Mouse (Mus musculus): ENCODE measurements at regions not wholly inside any gene's neighbourhood (a gene's known extent, or its start where the extent isn't known, plus 50 kb on each side); places are given as distances from the start of the nearest gene placed in this dataset.

DNA sequence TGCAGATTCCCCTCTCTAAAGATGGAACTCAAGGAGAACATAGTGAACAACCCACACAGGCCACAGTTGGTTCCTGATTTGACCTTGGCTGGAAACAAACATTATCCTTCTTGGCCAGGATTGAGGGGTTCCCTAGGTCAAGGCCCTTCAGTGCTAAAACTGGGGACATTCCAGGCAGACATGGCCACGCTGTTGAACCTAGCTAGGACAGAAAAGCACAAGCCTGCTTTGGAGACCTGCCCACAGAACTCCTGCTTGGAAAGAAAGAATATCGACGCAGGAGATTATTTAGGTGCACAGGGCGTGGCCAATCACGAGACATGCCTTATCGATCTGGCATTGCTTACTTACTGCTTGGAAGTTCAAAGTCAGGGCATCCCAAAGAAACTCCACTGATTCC is 93.6 kb upstream of the Lrig1 start:
- TF ChIP-seq CTCF (IDR thresholded peaks at IDR 0.05; ENCODE audit: extremely low read depth, insufficient read length, insufficient replicate concordance, low read depth, low read length) (no peak), POLR2A (IDR thresholded peaks at IDR 0.05; ENCODE audit: low read depth, low read length) (no peak)

Measured in small intestine, adult 2 months (tissue).